Mouse (Mus musculus) layer of hippocampus, adult 6 months (tissue): ENCODE measurements around the gene Gm7356. TPM values are rescaled to one million over a fixed set of nuclear protein-coding genes. Genes with fewer than 3 reads are reported as not detected.

ENCODE experiments used
- long read RNA-seq, 2 experiments: library from polyadenylated mRNA; unstranded; transcript quantifications; one replicate each; pipeline ENCODE4 v2.0.0; 2019 to 2020
- polyA plus RNA-seq: library from polyadenylated mRNA; unstranded; fragments of <200 nt; fragmentation: Nextera tagmentation; gene quantifications from 2 replicates; pipeline ENCODE4 v1.2.3, GENCODE M21; 2021

Gene Gm7356
- not detected in 2 replicates for polyA plus RNA-seq
- long read RNA-seq, experiment 1: 0 reads
- long read RNA-seq, experiment 2: 0 reads

GRCm38 (mm10) chr17:14003604-14004003 is at the start of gene Gm7356:
Gm7356 (minus strand) TSS chr17:14003704.

Other genes starting within 250 kb of the Gm7356 start
- 14.8 and 16.2 TPM in 2 replicates for gene Afdn, start 243.2 kb downstream of the Gm7356 start, polyA plus RNA-seq
- 4.8 and 5.6 TPM in 2 replicates for gene Tcte2, start 241.9 kb downstream of the Gm7356 start, polyA plus RNA-seq
- gene Gm7168, start 55.3 kb downstream of the Gm7356 start, polyA plus RNA-seq: not detected in 2 replicates
- not detected in 2 replicates for gene Gm7358, start 55.8 kb upstream of the Gm7356 start, polyA plus RNA-seq
- 12.8 and 19.4 TPM in 2 replicates for gene Dact2, start 200.6 kb upstream of the Gm7356 start, polyA plus RNA-seq